14 mouse cellular contexts compared by ENCODE assay signal in genomic region chr1:38280549-38280948, GRCm38 (mm10).
"Had no signal": no experiment of that assay in that cellular context is flagged by ENCODE, and none has a peak within 500 bp of the region (broad histone marks: within the 10 kb centered on the region; RNA-seq: fewer than 3 reads in every experiment).

No protein-coding gene starts in this region.

- H3K27ac ChIP-seq: midbrain, embryonic 10.5 days; midbrain, embryonic 12.5 days; neural tube, embryonic 12.5 days; stomach, embryonic 15.5 days; stomach, postnatal 0 days had no signal

- ATAC-seq: midbrain, embryonic 16.5 days had no signal

- DNase-seq: lung, adult 18-20 months; lung, embryonic 14.5 days; lung, postnatal 10 days; lung, postnatal 4 days; right cerebral cortex, postnatal 14 days; thymus, adult 2 months; thymus, postnatal 25 days; thymus, postnatal 4 days had no signal

- H3K4me1 ChIP-seq: neural tube, embryonic 12.5 days; stomach, embryonic 15.5 days had no signal

- H3K9ac ChIP-seq: lung, embryonic 14.5 days; midbrain, embryonic 12.5 days; neural tube, embryonic 12.5 days; stomach, embryonic 15.5 days had no signal

- H3K9me3 ChIP-seq: midbrain, embryonic 10.5 days; midbrain, embryonic 12.5 days; neural tube, embryonic 12.5 days; stomach, embryonic 15.5 days had no signal

- H3K27me3 ChIP-seq: midbrain, embryonic 12.5 days; neural tube, embryonic 12.5 days; stomach, embryonic 15.5 days had no signal

- H3K4me2 ChIP-seq: lung, embryonic 14.5 days; midbrain, embryonic 12.5 days; neural tube, embryonic 12.5 days; stomach, embryonic 15.5 days had no signal

- H3K4me3 ChIP-seq: midbrain, embryonic 10.5 days; midbrain, embryonic 12.5 days; neural tube, embryonic 12.5 days; stomach, embryonic 15.5 days had no signal

- H3K36me3 ChIP-seq: midbrain, embryonic 10.5 days; midbrain, embryonic 12.5 days; neural tube, embryonic 12.5 days; stomach, embryonic 15.5 days had no signal
